Mouse (Mus musculus) right cerebral cortex, postnatal 14 days (tissue): ENCODE measurements around the gene Tnn.
A peak's percentile ranks its signal among the peaks of the same experiment; 100 is the strongest.

ENCODE experiments used
- DNase-seq: peaks from one replicate; pipeline ENCODE4 v3.0.0; 2022

Tnn gene

GRCm38 (mm10) chr1:160153480-160153879 is at the start of gene Tnn:
TSS of gene Tnn (minus strand) at chr1:160153580.
- DNase-seq: no peak

- no peak for DNase-seq
Measured at GRCm38 (mm10) chr1:160195337-160195663, 41.9 kb upstream of the Tnn start.

GRCm38 (mm10) chr1:160194529-160195336 is 41.4 kb upstream of the Tnn start, which contains the start of gene Mrps14:
TSS of gene Mrps14 (plus strand) at chr1:160195215.
- peak; percentile 97 for DNase-seq

- DNase-seq: peak; percentile 34
Measured at GRCm38 (mm10) chr1:160184506-160184905, 31.1 kb upstream of the Tnn start.

GRCm38 (mm10) chr1:160181216-160181615 is 27.8 kb upstream of the Tnn start:
- DNase-seq: no peak

- no peak for DNase-seq
Measured at GRCm38 (mm10) chr1:160176903-160177302, 23.5 kb upstream of the Tnn start.

- DNase-seq: no peak
Measured at GRCm38 (mm10) chr1:160166600-160166999, 13.2 kb upstream of the Tnn start.

GRCm38 (mm10) chr1:160158190-160158589 is 4.8 kb upstream of the Tnn start:
- no peak for DNase-seq

GRCm38 (mm10) chr1:160150726-160151125 is 2.7 kb downstream of the Tnn start:
- no peak for DNase-seq

- peak; percentile 34 for DNase-seq
Measured at GRCm38 (mm10) chr1:160149291-160149906, 4.0 kb downstream of the Tnn start.

GRCm38 (mm10) chr1:160147274-160147673 is 6.1 kb downstream of the Tnn start:
- no peak for DNase-seq

- DNase-seq: no peak
Measured at GRCm38 (mm10) chr1:160145606-160146005, 7.8 kb downstream of the Tnn start.

GRCm38 (mm10) chr1:160144343-160144742 is 9.0 kb downstream of the Tnn start:
- DNase-seq: no peak

GRCm38 (mm10) chr1:160136362-160136890 is 17.0 kb downstream of the Tnn start:
- no peak for DNase-seq

GRCm38 (mm10) chr1:160133464-160134079 is 19.8 kb downstream of the Tnn start:
- no peak for DNase-seq

- no peak for DNase-seq
Measured at GRCm38 (mm10) chr1:160123957-160124356, 29.4 kb downstream of the Tnn start.

- no peak for DNase-seq
Measured at GRCm38 (mm10) chr1:160108604-160109003, 44.8 kb downstream of the Tnn start.

- DNase-seq: no peak
Measured at GRCm38 (mm10) chr1:160105426-160105825, 48.0 kb downstream of the Tnn start.

- DNase-seq: no peak
Measured at GRCm38 (mm10) chr1:160100996-160101395, 52.4 kb downstream of the Tnn start.

- DNase-seq: no peak
Measured at GRCm38 (mm10) chr1:160099659-160100302, 53.6 kb downstream of the Tnn start.

GRCm38 (mm10) chr1:160086651-160087050 is 66.7 kb downstream of the Tnn start:
- no peak for DNase-seq

GRCm38 (mm10) chr1:160084239-160084638 is 69.1 kb downstream of the Tnn start:
- no peak for DNase-seq

- DNase-seq: no peak
Measured at GRCm38 (mm10) chr1:160082647-160083046, 70.7 kb downstream of the Tnn start.
